Mouse (Mus musculus) lung, embryonic 16.5 days (tissue): ENCODE data around the gene Exoc6b. TPM values are rescaled to one million over a fixed set of nuclear protein-coding genes. Genes with fewer than 3 reads are reported as not detected.

ENCODE experiments used
- ATAC-seq: fragments of 200-750 bp; cut with Nextera tagmentation; 2 replicates; pipeline ENCODE4 v1.8.0; 2017; ENCODE audit warnings: low read depth, mild to moderate bottlenecking, moderate library complexity
- H3K27ac ChIP-seq: fragments of 300-500 bp; sonication (generic); 2 replicates; pipeline ENCODE4 v1.5.1; 2014; ENCODE audit warnings: mild to moderate bottlenecking, control low read depth, low read length
- H3K27me3 ChIP-seq: fragments of 300-500 bp; sonication (generic); 2 replicates; pipeline ENCODE4 v1.6.1; 2014; ENCODE audit warnings: low read depth, low read length, mixed read lengths; ENCODE audit not compliant: control insufficient read depth, insufficient read depth
- H3K36me3 ChIP-seq: fragments of 300-500 bp; sonication (generic); 2 replicates; pipeline ENCODE4 v1.6.1; 2014; ENCODE audit warnings: low read length; ENCODE audit not compliant: control insufficient read depth, insufficient read depth
- H3K4me1 ChIP-seq: fragments of 300-500 bp; sonication (generic); replicated peaks from 2 replicates; pipeline ENCODE4 v1.6.1; 2014; ENCODE audit warnings: low read length, mixed read lengths; ENCODE audit not compliant: control insufficient read depth, insufficient read depth
- H3K4me2 ChIP-seq: fragments of 300-500 bp; sonication (generic); 2 replicates; pipeline ENCODE4 v1.6.1; 2014; ENCODE audit warnings: low read depth, low read length, control low read depth
- H3K4me3 ChIP-seq: fragments of 300-500 bp; sonication (generic); 2 replicates; pipeline ENCODE4 v1.5.1; 2014; ENCODE audit warnings: mild to moderate bottlenecking, low read length, control low read depth
- H3K9ac ChIP-seq: fragments of 300-500 bp; sonication (generic); 2 replicates; pipeline ENCODE4 v1.6.1; 2014; ENCODE audit warnings: low read length, control low read depth
- H3K9me3 ChIP-seq: fragments of 300-500 bp; sonication (generic); 2 replicates; pipeline ENCODE4 v1.6.1; 2016; ENCODE audit warnings: low read length; ENCODE audit not compliant: control insufficient read depth
- WGBS: fragments of 180-500 bp; shearing (Covaris S2); extraction: QIAGEN DNeasy Blood & Tissue Kit; methylation state at CpG from one replicate; pipeline ENCODE4 v1.1.7; 2014; 5-methylcytosine and 5-hydroxymethylcytosine counted together
- polyA plus RNA-seq: library from polyadenylated mRNA; unstranded; fragments of >200 nt; fragmentation: Nextera tagmentation; extraction: Ambion mirVana; gene quantifications from 2 replicates; pipeline ENCODE4 v1.2.1, GENCODE M21; 2015

Exoc6b gene
- polyA plus RNA-seq, 1 experiment from 2014 or later: 34.0 TPM

DNA sequence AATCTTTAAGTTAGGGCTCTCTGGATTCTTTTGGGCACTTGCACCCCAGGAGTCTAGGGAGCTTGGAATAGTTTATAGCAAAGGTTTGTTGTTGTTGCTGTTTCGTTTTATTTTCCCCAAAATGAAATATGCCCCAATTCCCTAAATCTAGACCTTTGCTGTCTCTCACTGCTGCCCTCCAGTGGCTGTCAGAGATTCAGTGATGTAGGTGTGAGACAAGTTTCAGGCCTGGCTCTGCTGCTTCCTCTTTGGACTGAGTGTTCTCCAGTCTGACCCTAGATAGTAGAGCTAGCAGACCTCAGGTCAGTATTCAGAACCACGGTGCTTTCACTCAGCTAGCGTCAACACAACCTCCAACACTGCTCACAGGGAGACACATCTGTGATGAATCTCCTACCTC lies 332.4 kb downstream of the Exoc6b start:
- H3K36me3 ChIP-seq: no peaks in the 10 kb centered on the region
- H3K9ac ChIP-seq: no peak overlapping the region
- 51% methylated on average over 3 of the region's 3 CpGs for WGBS
- no peak overlapping the region for H3K4me2 ChIP-seq
- H3K4me1 ChIP-seq: no peaks in the 10 kb centered on the region
- H3K4me3 ChIP-seq: no peak overlapping the region
- ATAC-seq: no peak
- no peaks in the 10 kb centered on the region for H3K9me3 ChIP-seq
- no peak overlapping the region for H3K27ac ChIP-seq
- H3K27me3 ChIP-seq: no peaks in the 10 kb centered on the region

GRCm38 (mm10) chr6:84726876-84727275 lies 342.4 kb downstream of the Exoc6b start:
- H3K36me3 ChIP-seq: no peaks in the 10 kb centered on the region
- H3K9ac ChIP-seq: no peak overlapping the region
- H3K27me3 ChIP-seq: no peaks in the 10 kb centered on the region
- no peaks in the 10 kb centered on the region for H3K9me3 ChIP-seq
- H3K4me3 ChIP-seq: no peak overlapping the region
- H3K27ac ChIP-seq: no peak overlapping the region
- H3K4me2 ChIP-seq: no peak overlapping the region
- ATAC-seq: no peak
- H3K4me1 ChIP-seq: 0 out of 2 replicates have a peak, but pooled peaks cover 2% of the 10 kb centered on the region

DNA sequence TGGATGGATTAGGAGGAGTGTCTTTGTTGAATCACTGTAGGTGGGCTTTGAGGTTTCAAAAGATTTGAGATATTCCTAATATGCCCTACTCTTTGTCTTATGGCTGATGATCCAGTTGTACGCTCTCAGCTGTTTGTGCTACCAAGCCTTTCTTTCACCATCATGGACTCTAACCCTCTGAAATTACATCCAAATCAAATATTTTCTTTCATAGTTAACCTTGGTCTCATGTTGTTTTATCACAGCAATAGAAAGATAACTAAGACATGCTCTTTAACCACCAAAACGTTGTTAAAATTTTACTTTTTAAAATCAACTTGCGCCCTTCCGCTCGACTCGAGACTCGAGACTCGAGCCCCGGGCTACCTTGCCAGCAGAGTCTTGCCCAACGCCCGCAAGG lies 356.1 kb downstream of the Exoc6b start:
- no peak overlapping the region for H3K27ac ChIP-seq
- no peaks in the 10 kb centered on the region for H3K9me3 ChIP-seq
- 88% methylated on average over 11 of the region's 11 CpGs for WGBS
- no peak for ATAC-seq
- no peak overlapping the region for H3K4me3 ChIP-seq
- no peak overlapping the region for H3K9ac ChIP-seq
- no peaks in the 10 kb centered on the region for H3K27me3 ChIP-seq
- no peak overlapping the region for H3K4me2 ChIP-seq
- H3K36me3 ChIP-seq: no peaks in the 10 kb centered on the region
- no peaks in the 10 kb centered on the region for H3K4me1 ChIP-seq

DNA sequence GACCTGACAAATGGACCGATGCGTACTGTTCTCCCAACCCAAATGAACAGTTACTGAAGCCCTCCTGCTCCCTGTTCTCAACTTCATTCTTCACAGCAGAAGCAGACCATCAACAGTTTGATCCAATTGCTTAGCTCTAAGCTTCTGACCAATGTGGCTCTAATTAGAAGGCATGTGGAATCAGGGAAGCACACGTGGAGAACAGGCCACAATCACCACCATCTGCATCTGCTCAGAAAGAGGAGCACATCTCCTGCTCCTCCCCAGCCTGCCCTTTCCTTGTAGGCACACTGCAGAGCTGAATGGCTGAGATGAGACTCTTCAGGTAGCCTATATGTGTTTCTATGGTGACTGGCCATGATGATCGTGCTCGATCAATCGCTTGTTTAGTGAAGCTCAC lies 358.5 kb downstream of the Exoc6b start:
- no peak overlapping the region for H3K4me3 ChIP-seq
- H3K9me3 ChIP-seq: no peaks in the 10 kb centered on the region
- WGBS: 88% methylated on average over 6 of the region's 6 CpGs

DNA sequence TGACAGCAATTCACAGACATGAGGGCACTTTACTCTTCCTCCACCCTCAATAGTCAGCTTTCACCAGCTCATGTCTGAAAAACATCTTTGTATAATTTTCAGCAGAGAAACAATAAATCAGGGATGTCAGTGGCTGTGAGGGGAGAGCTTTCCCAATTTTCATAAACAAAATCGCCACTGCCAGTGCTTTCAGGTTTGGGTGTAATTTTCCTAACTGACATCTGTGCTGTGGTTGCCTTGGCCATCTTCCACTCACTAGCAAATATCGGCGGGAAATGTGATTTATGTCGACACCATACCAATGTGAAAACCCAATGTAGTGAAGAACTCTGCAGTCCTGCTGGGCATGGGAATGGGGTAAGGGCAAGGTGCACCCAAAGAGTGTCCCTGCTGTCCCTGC lies 360.7 kb downstream of the Exoc6b start:
- H3K4me3 ChIP-seq: no peak overlapping the region
- no peaks in the 10 kb centered on the region for H3K9me3 ChIP-seq
- H3K9ac ChIP-seq: no peak overlapping the region
- no peaks in the 10 kb centered on the region for H3K27me3 ChIP-seq
- 50% methylated on average over 4 of the region's 4 CpGs for WGBS
- ATAC-seq: no peak
- H3K36me3 ChIP-seq: no peaks in the 10 kb centered on the region
- H3K27ac ChIP-seq: no peak overlapping the region
- H3K4me1 ChIP-seq: no peaks in the 10 kb centered on the region
- H3K4me2 ChIP-seq: no peak overlapping the region

More for the DNA sequence above, 358.5 kb downstream of the Exoc6b start:
- Histone ChIP-seq H3K9ac (no peak overlapping the region), H3K27ac (no peak overlapping the region), H3K36me3 (no peaks in the 10 kb centered on the region), H3K27me3 (no peaks in the 10 kb centered on the region), H3K4me2 (no peak overlapping the region), H3K4me1 (no peaks in the 10 kb centered on the region)
- no peak for ATAC-seq

- Histone ChIP-seq H3K36me3 (no peaks in the 10 kb centered on the region), H3K27ac (no peak overlapping the region), H3K9ac (no peak overlapping the region), H3K4me1 (peaks cover 16% of the 10 kb centered on the region), H3K4me2 (no peak overlapping the region), H3K27me3 (no peaks in the 10 kb centered on the region), H3K9me3 (no peaks in the 10 kb centered on the region), H3K4me3 (no peak overlapping the region)
- no peak for ATAC-seq
- WGBS: 22% methylated on average over 5 of the region's 5 CpGs
Observed at GRCm38 (mm10) chr6:84699579-84699978, 369.7 kb downstream of the Exoc6b start.

GRCm38 (mm10) chr6:84698288-84698673 lies 371.0 kb downstream of the Exoc6b start:
- ATAC-seq: no peak
- Histone ChIP-seq H3K27ac (no peak overlapping the region), H3K4me1 (peaks cover 16% of the 10 kb centered on the region)

GRCm38 (mm10) chr6:84697474-84698287 lies 371.6 kb downstream of the Exoc6b start:
- Histone ChIP-seq H3K36me3 (no peaks in the 10 kb centered on the region), H3K4me3 (no peak overlapping the region), H3K27me3 (no peaks in the 10 kb centered on the region), H3K9ac (no peak overlapping the region), H3K27ac (no peak overlapping the region), H3K9me3 (no peaks in the 10 kb centered on the region), H3K4me2 (no peak overlapping the region), H3K4me1 (peaks cover 16% of the 10 kb centered on the region)
- peak; percentile 60 for ATAC-seq
- WGBS: 22% methylated on average over 9 of the region's 9 CpGs

More at GRCm38 (mm10) chr6:84698288-84698673, 371.0 kb downstream of the Exoc6b start:
- no peaks in the 10 kb centered on the region for H3K27me3 ChIP-seq
- WGBS: 14% methylated on average over 1 of the region's 1 CpGs
- H3K4me2 ChIP-seq: no peak overlapping the region
- no peaks in the 10 kb centered on the region for H3K9me3 ChIP-seq
- no peak overlapping the region for H3K9ac ChIP-seq
- H3K36me3 ChIP-seq: no peaks in the 10 kb centered on the region
- no peak overlapping the region for H3K4me3 ChIP-seq

DNA sequence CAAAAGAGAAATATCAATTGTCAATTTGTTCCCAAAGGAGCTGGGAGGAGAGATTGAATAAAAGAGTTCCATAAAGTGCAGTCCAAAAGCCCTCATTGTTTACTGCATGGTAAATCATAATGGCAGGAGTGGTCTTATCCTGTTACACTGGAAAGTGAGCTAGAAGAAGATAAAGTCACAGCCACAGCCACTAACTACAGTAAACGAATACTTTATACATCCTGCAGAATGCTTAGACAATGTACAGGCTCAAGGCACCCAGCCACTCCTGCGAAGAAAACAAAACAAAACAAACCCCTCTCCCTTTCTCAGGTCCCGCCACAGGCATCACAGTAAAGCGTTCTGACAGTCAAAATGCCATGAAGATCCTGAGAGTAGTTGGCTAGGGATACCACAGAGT lies 375.5 kb downstream of the Exoc6b start:
- H3K27ac ChIP-seq: no peak overlapping the region
- 57% methylated on average over 4 of the region's 4 CpGs for WGBS
- H3K9me3 ChIP-seq: no peaks in the 10 kb centered on the region
- no peak overlapping the region for H3K9ac ChIP-seq
- no peak for ATAC-seq
- H3K4me1 ChIP-seq: peaks cover 16% of the 10 kb centered on the region
- H3K36me3 ChIP-seq: no peaks in the 10 kb centered on the region
- H3K4me3 ChIP-seq: no peak overlapping the region
- H3K4me2 ChIP-seq: no peak overlapping the region
- no peaks in the 10 kb centered on the region for H3K27me3 ChIP-seq
